Mouse (Mus musculus) stomach, postnatal 0 days (tissue): Measurements from ENCODE around the gene Trim44. TPM values are rescaled to one million over a fixed set of nuclear protein-coding genes. Genes with fewer than 3 reads are reported as not detected.

Source experiments
- ATAC-seq: fragments of 200-750 bp; cut with Nextera tagmentation; 2 replicates; pipeline ENCODE4 v1.8.0; 2017; ENCODE audit not compliant: low FRiP score, low TSS enrichment
- DNase-seq: peaks from one replicate; pipeline ENCODE4 v3.0.0-alpha.2; 2016; ENCODE audit warnings: low spot score
- H3K27ac ChIP-seq: fragments of 300-500 bp; sonication (generic); replicated peaks from 2 replicates; pipeline ENCODE4 v1.5.1; 2014; ENCODE audit warnings: mild to moderate bottlenecking, control low read depth
- H3K27me3 ChIP-seq: fragments of 300-500 bp; sonication (generic); 2 replicates; pipeline ENCODE4 v1.6.1; 2014; ENCODE audit warnings: low read length; ENCODE audit not compliant: control insufficient read depth, insufficient read depth
- H3K36me3 ChIP-seq: fragments of 300-500 bp; sonication (generic); 2 replicates; pipeline ENCODE4 v1.6.1; 2014; ENCODE audit warnings: low read length, mixed read lengths; ENCODE audit not compliant: control insufficient read depth, insufficient read depth
- H3K4me1 ChIP-seq: fragments of 300-500 bp; sonication (generic); replicated peaks from 2 replicates; pipeline ENCODE4 v1.6.1; 2014; ENCODE audit warnings: antibody characterized with exemption; ENCODE audit not compliant: control insufficient read depth, insufficient read depth
- H3K4me2 ChIP-seq: fragments of 300-500 bp; sonication (generic); replicated peaks from 2 replicates; pipeline ENCODE4 v1.6.1; 2014; ENCODE audit warnings: low read depth, mild to moderate bottlenecking, control low read depth, moderate library complexity
- H3K4me3 ChIP-seq: fragments of 300-500 bp; sonication (generic); 2 replicates; pipeline ENCODE4 v1.5.1; 2014; ENCODE audit warnings: low read depth, low read length, control low read depth
- H3K9ac ChIP-seq: fragments of 300-500 bp; sonication (generic); 2 replicates; pipeline ENCODE4 v1.6.1; 2014; ENCODE audit warnings: mild to moderate bottlenecking, low read length, control low read depth, mixed read lengths
- H3K9me3 ChIP-seq: fragments of 300-500 bp; sonication (generic); 2 replicates; pipeline ENCODE4 v1.6.1; 2016; ENCODE audit warnings: low read length; ENCODE audit not compliant: control insufficient read depth
- CTCF ChIP-seq: IDR thresholded peaks from 2 replicates; pipeline ENCODE4 v1.5.1; 2016; ENCODE audit warnings: antibody characterized with exemption, low read depth, mild to moderate bottlenecking, moderate library complexity
- EP300 ChIP-seq: optimal IDR thresholded peaks from 2 replicates; pipeline ENCODE3; 2016; ENCODE audit warnings: antibody characterized with exemption
- WGBS: fragments of 180-500 bp; shearing (Covaris S2); extraction: QIAGEN DNeasy Blood & Tissue Kit; methylation state at CpG from one replicate; pipeline ENCODE4 v1.1.7; 2014; 5-methylcytosine and 5-hydroxymethylcytosine counted together
- polyA plus RNA-seq: library from polyadenylated mRNA; unstranded; fragments of >200 nt; fragmentation: Nextera tagmentation; extraction: Ambion mirVana; gene quantifications from 2 replicates; pipeline ENCODE4 v1.2.1, GENCODE M21; 2015

Trim44 gene
- polyA plus RNA-seq, 1 experiment from 2014 or later: 10.1 TPM

DNA sequence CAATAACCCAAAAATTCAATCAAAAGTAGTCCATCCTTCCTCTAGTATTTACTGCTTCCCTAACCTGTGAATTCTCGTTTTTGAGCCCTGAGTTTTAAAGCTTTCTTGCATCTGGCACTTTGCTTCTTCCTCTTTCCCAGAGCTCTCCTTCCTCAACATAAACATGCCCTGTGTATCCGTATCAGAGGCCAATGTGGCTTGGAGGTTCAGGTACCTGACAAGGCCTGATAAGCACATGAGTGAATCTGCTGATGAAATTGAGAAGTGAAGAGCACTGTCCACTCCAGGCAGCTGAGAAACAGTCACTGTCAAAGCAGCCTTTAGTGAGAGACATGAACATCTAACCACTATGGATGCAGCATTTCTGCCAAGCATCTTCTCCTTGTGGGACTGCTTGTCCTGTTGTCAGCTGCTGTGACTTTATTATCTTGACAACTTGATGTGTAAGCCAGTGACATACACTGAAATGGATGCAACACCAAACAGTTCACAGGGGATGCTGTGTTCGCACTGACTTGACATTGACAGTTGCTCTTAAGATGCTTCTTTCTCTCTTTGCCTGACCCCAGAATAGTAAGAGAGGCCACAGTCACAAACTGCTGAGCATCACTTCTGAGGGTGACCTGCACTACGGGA lies 42.9 kb downstream of the Trim44 start:
- Histone ChIP-seq H3K27ac (no peak overlapping the region), H3K9ac (no peak overlapping the region), H3K4me1 (no peaks in the 10 kb centered on the region), H3K27me3 (no peaks in the 10 kb centered on the region), H3K4me2 (no peak overlapping the region), H3K9me3 (no peaks in the 10 kb centered on the region), H3K4me3 (no peak overlapping the region), H3K36me3 (no peaks in the 10 kb centered on the region)
- TF ChIP-seq EP300 (no peak), CTCF (no peak)
- 75% methylated on average over 4 of the region's 4 CpGs for WGBS
- ATAC-seq (no peak), DNase-seq (no peak)

GRCm38 (mm10) chr2:102362896-102363530 lies 44.6 kb downstream of the Trim44 start:
- Histone ChIP-seq H3K27me3 (no peaks in the 10 kb centered on the region), H3K36me3 (no peaks in the 10 kb centered on the region), H3K9me3 (no peaks in the 10 kb centered on the region), H3K4me1 (no peaks in the 10 kb centered on the region), H3K27ac (no peak overlapping the region), H3K4me2 (no peak overlapping the region), H3K4me3 (no peak overlapping the region), H3K9ac (no peak overlapping the region)
- 63% methylated on average over 1 of the region's 1 CpGs for WGBS
- ATAC-seq (no peak), DNase-seq (no peak)
- TF ChIP-seq CTCF (no peak), EP300 (no peak)

- Histone ChIP-seq H3K4me1 (no peaks in the 10 kb centered on the region), H3K27me3 (no peaks in the 10 kb centered on the region)
- DNase-seq: no peak
Measured at GRCm38 (mm10) chr2:102362266-102362665, 45.4 kb downstream of the Trim44 start.

GRCm38 (mm10) chr2:102356879-102357695 lies 50.5 kb downstream of the Trim44 start:
- no peak overlapping the region for H3K27ac ChIP-seq
- DNase-seq (no peak), ATAC-seq (no peak)
- no peak overlapping the region for H3K4me2 ChIP-seq
- H3K4me3 ChIP-seq: no peak overlapping the region
- TF ChIP-seq CTCF (no peak), EP300 (no peak)
- no peaks in the 10 kb centered on the region for H3K27me3 ChIP-seq
- peaks cover 5% of the 10 kb centered on the region; the same call in 1 of the 2 replicates for H3K36me3 ChIP-seq
- 90% methylated on average over 7 of the region's 7 CpGs for WGBS
- no peaks in the 10 kb centered on the region for H3K4me1 ChIP-seq
- no peak overlapping the region for H3K9ac ChIP-seq
- H3K9me3 ChIP-seq: no peaks in the 10 kb centered on the region

More at GRCm38 (mm10) chr2:102362266-102362665, 45.4 kb downstream of the Trim44 start:
- ATAC-seq: no peak
- 49% methylated on average over 2 of the region's 2 CpGs for WGBS
- no peak overlapping the region for H3K4me3 ChIP-seq
- H3K4me2 ChIP-seq: no peak overlapping the region
- H3K9ac ChIP-seq: no peak overlapping the region
- H3K27ac ChIP-seq: no peak overlapping the region
- H3K36me3 ChIP-seq: no peaks in the 10 kb centered on the region
- H3K9me3 ChIP-seq: no peaks in the 10 kb centered on the region
- TF ChIP-seq EP300 (no peak), CTCF (no peak)

- Histone ChIP-seq H3K36me3 (peaks cover 5% of the 10 kb centered on the region; the same call in 1 of the 2 replicates), H3K4me3 (no peak overlapping the region), H3K27ac (no peak overlapping the region), H3K4me2 (no peak overlapping the region), H3K9ac (no peak overlapping the region), H3K27me3 (no peaks in the 10 kb centered on the region), H3K9me3 (no peaks in the 10 kb centered on the region), H3K4me1 (no peaks in the 10 kb centered on the region)
- ATAC-seq (no peak), DNase-seq (no peak)
- 50% methylated on average over 1 of the region's 1 CpGs for WGBS
- TF ChIP-seq CTCF: no peak
- TF ChIP-seq EP300: no peak
Measured at GRCm38 (mm10) chr2:102354076-102354475, 53.6 kb downstream of the Trim44 start.
